Mouse (Mus musculus) heart, adult 2 months (tissue): ENCODE measurements around the gene Onecut3. TPM values are rescaled to one million over a fixed set of nuclear protein-coding genes. Genes with fewer than 3 reads are reported as not detected.

Experiments used
- DNase-seq, 2 experiments: peaks; one replicate each; pipeline ENCODE4 v3.0.0; 2021
- H3K27ac ChIP-seq: fragments of 200-600 bp; 2 replicates; pipeline ENCODE4 v1.8.1; 2022
- H3K27me3 ChIP-seq: fragments of 200-500 bp; 2 replicates; pipeline ENCODE4 v1.6.1; 2012; ENCODE audit warnings: mild to moderate bottlenecking, low read length, inconsistent platforms, mixed read lengths; ENCODE audit not compliant: control insufficient read depth, insufficient read depth
- H3K36me3 ChIP-seq: fragments of 200-500 bp; 2 replicates; pipeline ENCODE4 v1.6.1; 2012; ENCODE audit warnings: low read length, inconsistent platforms; ENCODE audit not compliant: control insufficient read depth, insufficient read depth
- H3K4me1 ChIP-seq: fragments of 200-500 bp; 2 replicates; pipeline ENCODE4 v1.6.1; 2011; ENCODE audit warnings: low read length; ENCODE audit not compliant: control insufficient read depth, insufficient read depth
- H3K4me3 ChIP-seq: fragments of 200-600 bp; 2 replicates; pipeline ENCODE4 v1.8.1; 2022
- H3K79me2 ChIP-seq: fragments of 200-500 bp; replicated peaks from 2 replicates; pipeline ENCODE4 v1.6.1; 2012; ENCODE audit warnings: mild to moderate bottlenecking, inconsistent platforms, low read length, moderate library complexity, mixed read lengths; ENCODE audit not compliant: control insufficient read depth, insufficient read depth
- H3K9ac ChIP-seq: fragments of 200-500 bp; 2 replicates; pipeline ENCODE4 v1.6.1; 2012; ENCODE audit warnings: low read depth, mild to moderate bottlenecking, control low read depth, inconsistent platforms, low read length, mixed read lengths
- CTCF ChIP-seq: fragments of 200-600 bp; IDR thresholded peaks from 2 replicates; pipeline ENCODE4 v1.8.1; 2022; ENCODE audit warnings: antibody characterized with exemption, mild to moderate bottlenecking, moderate library complexity
- EP300 ChIP-seq: fragments of 200-500 bp; IDR thresholded peaks from 2 replicates; pipeline ENCODE4 v1.6.1; 2011; ENCODE audit warnings: low read depth, low read length, control low read depth; ENCODE audit not compliant: insufficient read depth
- POLR2A ChIP-seq: fragments of 200-500 bp; IDR thresholded peaks from 2 replicates; pipeline ENCODE4 v1.6.1; 2011; ENCODE audit warnings: mild to moderate bottlenecking, low read depth, low read length, control low read depth; ENCODE audit not compliant: insufficient read depth
- WGBS: fragments of 180-500 bp; shearing (Covaris S2); methylation state at CpG from one replicate; pipeline ENCODE4 v1.1.7; 2018; 5-methylcytosine and 5-hydroxymethylcytosine counted together
- intact Hi-C: fragments of 180-260 bp; cut with DNase I; formaldehyde crosslinking; loops from one replicate; pipeline ENCODE4 v1.15.1; 2025
- polyA plus RNA-seq: library from polyadenylated mRNA; depleted of rRNA; stranded (reverse); fragments of >200 nt; gene quantifications from 2 replicates; pipeline ENCODE4 v1.2.3, GENCODE M21; 2012
- total RNA-seq, 2 experiments: library from RNA; stranded (reverse); gene quantifications; 2 replicates each; pipeline ENCODE4 v1.2.3; 2021

Gene Onecut3
- total and polyA plus RNA-seq, 3 experiments, result 0.05 to 0.06 TPM; not detected in 1

DNA sequence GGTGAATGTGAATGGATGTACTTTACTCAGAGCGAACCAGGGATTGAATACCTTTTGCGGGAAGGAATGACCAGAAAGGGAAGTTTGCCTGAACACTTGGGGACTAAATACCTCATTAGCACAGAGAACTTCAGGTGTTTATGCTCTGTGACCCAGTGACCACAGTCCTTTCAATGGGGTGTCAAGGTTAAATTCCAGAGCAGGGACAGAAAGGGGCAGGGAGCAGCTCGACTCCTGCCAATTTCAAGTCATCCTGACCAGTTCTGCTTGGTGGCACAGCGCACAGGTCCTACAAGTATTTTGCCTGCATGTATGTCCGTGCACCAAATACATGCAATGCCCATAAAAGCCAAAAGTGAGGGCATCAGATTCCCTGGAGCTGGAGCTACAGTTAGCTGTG lies 29.6 kb upstream of the Onecut3 start:
- Histone ChIP-seq H3K79me2 (no peaks in the 10 kb centered on the region), H3K36me3 (no peaks in the 10 kb centered on the region), H3K4me1 (no peaks in the 10 kb centered on the region), H3K9ac (no peak overlapping the region), H3K27me3 (no peaks in the 10 kb centered on the region), H3K4me3 (no peak overlapping the region), H3K27ac (no peak overlapping the region)
- intact Hi-C loops, result no loop called here
- DNase-seq, result no peak
- no peak for TF ChIP-seq CTCF
- TF ChIP-seq POLR2A, result no peak
- no peak for TF ChIP-seq EP300
- 75% methylated on average over 5 of the region's 5 CpGs for WGBS

DNA sequence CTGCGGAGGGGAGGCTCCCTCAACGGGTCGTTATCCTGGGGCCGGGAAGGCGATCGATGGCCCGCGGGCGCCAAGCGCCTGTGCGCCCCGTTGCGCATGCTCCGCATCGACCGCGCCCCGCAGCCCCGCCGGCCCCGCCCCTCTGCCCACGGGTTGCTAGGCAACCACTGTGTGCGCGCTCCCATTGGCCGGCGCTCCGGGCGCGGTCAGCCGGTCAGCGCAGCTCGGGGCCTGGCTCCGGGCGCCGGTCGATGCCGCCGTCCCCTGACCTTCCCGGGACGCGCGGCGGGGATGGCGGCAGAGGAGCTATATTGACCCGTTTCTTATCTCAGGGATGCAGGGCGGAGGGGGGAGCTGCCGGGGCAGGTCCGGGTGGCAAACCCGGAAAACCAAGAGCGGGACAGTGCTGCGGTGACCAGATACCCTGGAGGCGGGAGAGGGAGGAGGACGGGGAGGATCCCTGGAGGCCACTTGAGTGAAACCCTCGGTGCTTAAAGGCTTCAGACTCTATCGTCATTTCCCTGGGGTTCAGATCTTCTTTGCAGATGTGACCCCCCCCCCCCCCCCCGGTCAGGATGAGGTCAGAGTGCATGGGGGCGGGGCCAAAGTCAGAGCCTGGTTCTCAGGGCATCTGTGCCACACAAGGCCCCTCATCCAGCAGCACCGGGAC lies 19.2 kb upstream of the Onecut3 start:
- H3K4me1 ChIP-seq, result no peaks in the 10 kb centered on the region
- intact Hi-C loops, result no loop called here
- peak overlapping the region; percentile 46 for H3K4me3 ChIP-seq
- H3K36me3 ChIP-seq, result no peaks in the 10 kb centered on the region
- TF ChIP-seq POLR2A (no peak), CTCF (no peak), EP300 (no peak)
- peaks cover 8% of the 10 kb centered on the region for H3K27me3 ChIP-seq
- H3K27ac ChIP-seq, result peak overlapping the region; percentile 32
- H3K79me2 ChIP-seq, result no peaks in the 10 kb centered on the region
- 2% methylated on average over 57 of the region's 58 CpGs for WGBS
- peak; percentile 91 to 92 for DNase-seq
- peak overlapping the region; percentile 59 for H3K9ac ChIP-seq

DNA sequence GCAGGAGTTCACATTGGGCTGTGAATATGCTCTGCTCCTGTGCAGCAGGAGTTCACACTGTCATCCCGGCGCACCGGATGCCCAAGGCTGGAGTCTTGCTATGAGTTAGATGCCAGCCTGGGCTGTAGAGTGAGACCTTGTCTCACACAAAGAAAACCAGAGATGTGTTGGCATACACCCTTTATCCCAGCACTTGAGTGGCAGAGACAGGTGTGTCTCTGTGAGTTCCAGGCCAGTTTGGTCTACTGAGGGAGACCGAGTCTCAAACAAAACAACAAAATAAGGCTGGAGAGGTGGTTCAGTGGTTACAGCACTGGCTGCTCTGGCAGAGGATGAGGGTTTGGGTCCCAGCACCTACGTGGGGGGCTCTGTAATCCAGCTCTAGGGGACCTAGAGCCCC lies 16.1 kb upstream of the Onecut3 start:
- DNase-seq, result no peak
- TF ChIP-seq POLR2A (no peak), EP300 (no peak), CTCF (no peak)
- intact Hi-C loops, result no loop called here
- no peak overlapping the region for H3K27ac ChIP-seq
- no peak overlapping the region for H3K9ac ChIP-seq
- no peak overlapping the region for H3K4me3 ChIP-seq
- H3K36me3 ChIP-seq, result no peaks in the 10 kb centered on the region
- WGBS, result 72% methylated on average over 5 of the region's 5 CpGs
- peaks cover 7% of the 10 kb centered on the region; the same call in 1 of the 2 replicates for H3K27me3 ChIP-seq
- no peaks in the 10 kb centered on the region for H3K79me2 ChIP-seq
- H3K4me1 ChIP-seq, result no peaks in the 10 kb centered on the region

DNA sequence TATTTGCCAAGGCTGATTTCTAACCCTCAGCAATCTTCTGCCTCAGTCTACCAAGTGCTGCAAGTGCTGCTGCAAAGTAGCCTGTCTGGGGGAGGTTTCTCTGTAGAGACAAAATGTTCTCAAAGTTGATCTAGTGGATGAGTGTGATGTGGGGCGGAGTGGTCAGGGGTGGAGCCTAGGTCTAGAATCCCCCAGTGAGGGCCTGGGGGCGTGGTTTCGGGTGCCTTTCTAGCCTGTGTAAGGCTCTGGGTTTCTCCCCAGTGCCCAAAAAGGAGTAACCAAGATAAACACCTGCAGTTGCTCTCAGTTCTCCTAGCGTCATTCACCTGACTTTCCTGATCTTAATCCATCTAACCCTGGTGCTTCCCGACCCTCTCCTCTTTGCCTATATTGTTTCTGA lies 13.6 kb upstream of the Onecut3 start:
- DNase-seq, result no peak
- H3K9ac ChIP-seq, result no peak overlapping the region
- no peaks in the 10 kb centered on the region for H3K79me2 ChIP-seq
- H3K36me3 ChIP-seq, result no peaks in the 10 kb centered on the region
- peaks cover 7% of the 10 kb centered on the region; the same call in 1 of the 2 replicates for H3K27me3 ChIP-seq
- no peak overlapping the region for H3K4me3 ChIP-seq
- no peaks in the 10 kb centered on the region for H3K4me1 ChIP-seq
- H3K27ac ChIP-seq, result no peak overlapping the region
- intact Hi-C loops, result no loop called here
- WGBS, result 26% methylated on average over 5 of the region's 5 CpGs
- no peak for TF ChIP-seq CTCF
- no peak for TF ChIP-seq POLR2A
- TF ChIP-seq EP300, result no peak

DNA sequence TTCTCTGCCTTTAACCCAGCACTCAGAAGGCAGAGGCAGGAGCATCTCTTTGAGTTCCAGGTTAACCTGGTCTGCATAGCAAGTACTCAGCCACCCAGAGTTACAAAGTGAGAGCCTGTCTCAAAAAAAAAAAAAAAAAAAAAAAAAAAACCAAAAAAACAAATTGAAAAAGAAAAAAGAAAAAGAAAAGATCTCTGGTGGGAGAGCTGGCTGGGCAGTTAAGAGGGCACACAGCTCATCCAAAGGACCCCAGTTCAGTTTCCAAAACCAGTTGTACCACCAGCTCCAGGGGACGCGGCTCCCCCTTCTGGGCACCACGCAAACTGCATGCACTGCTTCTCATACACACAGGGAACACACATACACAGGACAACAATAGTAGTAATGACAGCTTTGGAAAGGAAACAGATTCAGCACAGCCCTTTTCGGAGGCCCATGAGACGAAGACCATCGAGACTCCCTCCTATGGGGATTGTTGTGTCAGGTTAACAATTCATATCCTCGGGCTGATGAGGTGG lies 7.7 kb upstream of the Onecut3 start:
- no peak overlapping the region for H3K4me3 ChIP-seq
- no peaks in the 10 kb centered on the region for H3K36me3 ChIP-seq
- H3K9ac ChIP-seq, result no peak overlapping the region
- H3K27ac ChIP-seq, result no peak overlapping the region
- intact Hi-C loops, result no loop called here
- H3K27me3 ChIP-seq, result peaks cover 8% of the 10 kb centered on the region
- no peak for DNase-seq
- no peaks in the 10 kb centered on the region for H3K79me2 ChIP-seq
- H3K4me1 ChIP-seq, result peaks cover 3% of the 10 kb centered on the region; the same call in 1 of the 2 replicates
- 66% methylated on average over 7 of the region's 7 CpGs for WGBS
- TF ChIP-seq EP300 (no peak), CTCF (peak; percentile 44)

DNA sequence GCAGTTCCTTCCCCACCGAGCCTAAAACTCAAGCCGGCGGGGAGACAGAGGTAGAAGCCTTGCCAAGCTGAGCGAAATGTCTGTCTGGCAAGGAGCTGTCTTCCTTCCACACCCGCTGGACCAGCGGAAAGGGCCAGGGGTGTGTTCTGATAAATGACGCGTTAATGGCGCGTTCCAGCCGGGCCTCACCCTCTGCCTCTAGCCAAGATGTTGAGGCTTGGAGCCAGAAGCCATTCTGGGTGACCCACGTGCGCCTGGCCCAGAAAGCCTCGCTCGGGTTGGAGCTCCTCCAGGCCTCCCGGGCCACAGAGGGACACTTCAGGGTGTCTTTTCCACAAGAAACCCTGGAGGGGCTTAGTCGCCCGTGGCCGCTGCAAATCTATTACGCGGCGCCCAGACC lies 4.6 kb upstream of the Onecut3 start:
- peak overlapping the region; percentile 32; the same call in 1 of the 2 replicates for H3K4me3 ChIP-seq
- H3K9ac ChIP-seq, result 0 out of 2 replicates have a peak overlapping the region, but pooled peaks have one; percentile 9
- WGBS, result under 1% methylated on average over 22 of the region's 22 CpGs
- peak; percentile 81 to 87 for DNase-seq
- peaks cover 15% of the 10 kb centered on the region for H3K27me3 ChIP-seq
- H3K4me1 ChIP-seq, result peaks cover 3% of the 10 kb centered on the region; the same call in 1 of the 2 replicates
- no peak overlapping the region; the same call in 1 of the 2 replicates for H3K27ac ChIP-seq
- H3K36me3 ChIP-seq, result no peaks in the 10 kb centered on the region
- intact Hi-C loops, result no loop called here
- TF ChIP-seq POLR2A, result no peak
- no peak for TF ChIP-seq EP300
- no peak for TF ChIP-seq CTCF
- H3K79me2 ChIP-seq, result no peaks in the 10 kb centered on the region
